Mouse (Mus musculus) midbrain, postnatal 0 days (tissue): ENCODE data around the gene Gm960. TPM values are rescaled to one million over a fixed set of nuclear protein-coding genes. Genes with fewer than 3 reads are reported as not detected.

Experiments
- ATAC-seq: fragments of 200-750 bp; cut with Nextera tagmentation; 2 replicates; pipeline ENCODE4 v1.8.0; 2017; ENCODE audit warnings: moderate number of reproducible peaks, mild to moderate bottlenecking, moderate TSS enrichment, moderate library complexity; ENCODE audit not compliant: low FRiP score
- DNase-seq: peaks from one replicate; pipeline ENCODE4 v3.0.0-alpha.2; 2015; ENCODE audit warnings: low spot score
- H3K27ac ChIP-seq: fragments of 300-500 bp; sonication (generic); 2 replicates; pipeline ENCODE4 v1.5.1; 2014; ENCODE audit warnings: low read depth, mild to moderate bottlenecking, low read length, mixed read lengths
- H3K27me3 ChIP-seq: fragments of 300-500 bp; sonication (generic); 2 replicates; pipeline ENCODE4 v1.6.1; 2014; ENCODE audit warnings: low read length, control low read depth, mixed read lengths; ENCODE audit not compliant: insufficient read depth
- H3K36me3 ChIP-seq: fragments of 300-500 bp; sonication (generic); 2 replicates; pipeline ENCODE4 v1.6.1; 2014; ENCODE audit warnings: low read length, control low read depth, mixed read lengths; ENCODE audit not compliant: insufficient read depth
- H3K4me1 ChIP-seq: fragments of 300-500 bp; sonication (generic); 2 replicates; pipeline ENCODE4 v1.6.1; 2014; ENCODE audit warnings: mild to moderate bottlenecking, control low read depth, antibody characterized with exemption, low read length, mixed read lengths; ENCODE audit not compliant: insufficient read depth
- H3K4me2 ChIP-seq: fragments of 300-500 bp; sonication (generic); 2 replicates; pipeline ENCODE4 v1.6.1; 2014; ENCODE audit warnings: low read depth, mild to moderate bottlenecking, low read length, mixed read lengths; ENCODE audit not compliant: poor library complexity, severe bottlenecking
- H3K4me3 ChIP-seq: fragments of 300-500 bp; sonication (generic); 2 replicates; pipeline ENCODE4 v1.5.1; 2014; ENCODE audit warnings: low read depth, mild to moderate bottlenecking, low read length, moderate library complexity
- H3K9ac ChIP-seq: fragments of 300-500 bp; sonication (generic); replicated peaks from 2 replicates; pipeline ENCODE4 v1.6.1; 2014; ENCODE audit warnings: mild to moderate bottlenecking, low read length, moderate library complexity, mixed read lengths; ENCODE audit not compliant: poor library complexity, severe bottlenecking
- H3K9me3 ChIP-seq: fragments of 300-500 bp; sonication (generic); 2 replicates; pipeline ENCODE4 v1.6.1; 2016; ENCODE audit warnings: low read length, control low read depth
- CTCF ChIP-seq: IDR thresholded peaks from 2 replicates; pipeline ENCODE4 v1.5.1; 2016; ENCODE audit warnings: antibody characterized with exemption, mild to moderate bottlenecking
- WGBS: fragments of 180-500 bp; shearing (Covaris S2); extraction: QIAGEN DNeasy Blood & Tissue Kit; methylation state at CpG from one replicate; pipeline ENCODE4 v1.1.7; 2014; 5-methylcytosine and 5-hydroxymethylcytosine counted together
- polyA plus RNA-seq: library from polyadenylated mRNA; unstranded; fragments of >200 nt; fragmentation: Nextera tagmentation; extraction: Ambion mirVana; gene quantifications from 2 replicates; pipeline ENCODE4 v1.2.1, GENCODE M21; 2015
- total RNA-seq: library from RNA; depleted of rRNA; stranded (reverse); fragments of >200 nt; gene quantifications from 2 replicates; pipeline ENCODE4 v1.2.3, GENCODE M21; 2014; rRNA removed

The Gm960 gene
- total RNA-seq (0.99 and 3.0 TPM in 2 replicates), polyA plus RNA-seq (5.9 and 6.4 TPM in 2 replicates)

- H3K4me1 ChIP-seq, result 0 out of 2 replicates have a peak, but pooled peaks cover 3% of the 10 kb centered on the region
- no peaks in the 10 kb centered on the region for H3K27me3 ChIP-seq
- ATAC-seq (peak; percentile 82), DNase-seq (peak; percentile 75)
- peak within 1 kb of the TSS; percentile 63 for H3K9ac ChIP-seq
- no peak for TF ChIP-seq CTCF
- H3K9me3 ChIP-seq, result no peaks in the 10 kb centered on the region
- H3K27ac ChIP-seq, result peak within 1 kb of the TSS; percentile 72
- H3K36me3 ChIP-seq, result no peaks in the 10 kb centered on the region
- WGBS, result under 1% methylated on average over 38 of the region's 40 CpGs
- H3K4me3 ChIP-seq, result peak within 1 kb of the TSS; percentile 53
- peak within 1 kb of the TSS; percentile 57 for H3K4me2 ChIP-seq
Measured at GRCm38 (mm10) chr19:4698205-4698677, at the start of gene Gm960. Gene Gm960, minus strand, starts transcription at chr19:4698668.

DNA sequence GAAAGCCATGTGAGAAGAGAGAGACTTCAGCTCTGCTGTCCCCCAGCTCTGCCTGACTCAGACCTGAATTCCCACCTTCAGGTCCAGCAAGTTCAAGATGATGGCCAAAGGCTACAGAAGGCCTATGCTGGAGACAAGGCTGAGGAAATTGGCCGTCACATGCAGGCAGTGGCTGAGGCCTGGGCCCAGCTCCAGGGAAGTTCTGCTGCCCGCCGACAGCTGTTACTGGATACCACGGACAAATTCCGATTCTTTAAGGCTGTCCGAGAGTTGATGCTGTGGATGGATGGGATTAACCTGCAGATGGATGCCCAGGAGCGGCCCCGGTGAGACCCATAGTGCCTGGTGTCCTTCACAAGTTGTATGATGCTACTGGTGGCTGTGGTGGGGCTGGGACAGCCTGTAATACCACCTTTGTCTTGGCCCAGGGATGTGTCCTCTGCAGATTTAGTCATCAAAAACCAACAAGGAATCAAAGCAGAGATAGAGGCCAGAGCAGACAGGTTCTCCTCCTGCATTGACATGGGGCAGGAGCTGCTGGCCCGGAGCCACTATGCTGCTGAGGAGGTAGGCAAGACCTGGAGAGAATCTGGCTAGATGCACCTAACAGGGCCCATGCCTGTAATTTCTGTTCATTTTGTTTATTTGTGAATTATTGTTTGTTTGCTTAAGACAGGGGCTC, 49.3 kb upstream of the Gm960 start:
- H3K27me3 ChIP-seq, result no peaks in the 10 kb centered on the region
- no peak overlapping the region for H3K9ac ChIP-seq
- H3K4me3 ChIP-seq, result no peak overlapping the region
- WGBS, result 92% methylated on average over 9 of the region's 9 CpGs
- no peak overlapping the region for H3K27ac ChIP-seq
- H3K4me1 ChIP-seq, result no peaks in the 10 kb centered on the region
- no peak for TF ChIP-seq CTCF
- peaks cover 82% of the 10 kb centered on the region for H3K36me3 ChIP-seq
- no peak overlapping the region for H3K4me2 ChIP-seq
- no peak for DNase-seq
- no peaks in the 10 kb centered on the region for H3K9me3 ChIP-seq
- ATAC-seq, result no peak

- Histone ChIP-seq H3K27me3 (no peaks in the 10 kb centered on the region), H3K36me3 (peaks cover 83% of the 10 kb centered on the region), H3K9ac (no peak overlapping the region), H3K4me2 (no peak overlapping the region), H3K4me3 (no peak overlapping the region), H3K27ac (no peak overlapping the region), H3K9me3 (no peaks in the 10 kb centered on the region), H3K4me1 (no peaks in the 10 kb centered on the region)
- DNase-seq (no peak), ATAC-seq (no peak)
- no peak for TF ChIP-seq CTCF
- 83% methylated on average over 14 of the region's 14 CpGs for WGBS
Measured at GRCm38 (mm10) chr19:4746611-4747010, 48.1 kb upstream of the Gm960 start.

- ATAC-seq (no peak), DNase-seq (no peak)
- Histone ChIP-seq H3K4me1 (no peaks in the 10 kb centered on the region), H3K27me3 (no peaks in the 10 kb centered on the region), H3K4me3 (no peak overlapping the region), H3K9me3 (no peaks in the 10 kb centered on the region), H3K27ac (no peak overlapping the region), H3K9ac (no peak overlapping the region), H3K36me3 (peaks cover 82% of the 10 kb centered on the region), H3K4me2 (no peak overlapping the region)
- TF ChIP-seq CTCF, result no peak
- 90% methylated on average over 10 of the region's 10 CpGs for WGBS
Measured at GRCm38 (mm10) chr19:4745681-4746080, 47.2 kb upstream of the Gm960 start.

GRCm38 (mm10) chr19:4745057-4745456, 46.6 kb upstream of the Gm960 start:
- 68% methylated on average over 9 of the region's 9 CpGs for WGBS
- Histone ChIP-seq H3K4me3 (no peak overlapping the region), H3K9me3 (no peaks in the 10 kb centered on the region), H3K4me1 (no peaks in the 10 kb centered on the region), H3K4me2 (no peak overlapping the region), H3K9ac (no peak overlapping the region), H3K27ac (no peak overlapping the region), H3K27me3 (no peaks in the 10 kb centered on the region), H3K36me3 (peaks cover 82% of the 10 kb centered on the region)
- DNase-seq (peak; percentile 49), ATAC-seq (no peak)
- no peak for TF ChIP-seq CTCF

DNA sequence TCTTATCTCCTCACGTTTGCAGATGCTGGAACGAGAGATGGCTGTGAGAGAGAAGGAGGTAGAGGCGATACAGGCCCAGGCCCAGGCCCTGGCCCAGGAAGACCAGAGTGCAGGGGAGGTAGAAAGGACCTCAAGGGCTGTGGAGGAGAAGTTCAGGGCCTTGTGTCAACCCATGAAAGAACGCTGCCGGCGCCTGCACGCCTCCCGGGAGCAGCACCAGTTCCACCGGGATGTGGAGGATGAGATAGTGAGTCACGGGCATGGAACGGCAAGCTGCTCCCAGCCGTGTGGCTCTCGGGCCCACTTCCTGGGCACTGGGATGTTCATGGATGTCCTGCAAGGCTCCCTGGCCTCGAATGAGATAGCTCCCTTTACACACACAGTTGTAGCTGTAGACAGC, 45.6 kb upstream of the Gm960 start:
- no peak overlapping the region for H3K4me2 ChIP-seq
- no peaks in the 10 kb centered on the region for H3K9me3 ChIP-seq
- no peak for TF ChIP-seq CTCF
- DNase-seq, result no peak
- H3K4me3 ChIP-seq, result no peak overlapping the region
- no peaks in the 10 kb centered on the region for H3K4me1 ChIP-seq
- no peak for ATAC-seq
- WGBS, result 81% methylated on average over 14 of the region's 14 CpGs
- no peak overlapping the region for H3K27ac ChIP-seq
- H3K36me3 ChIP-seq, result peaks cover 84% of the 10 kb centered on the region
- H3K27me3 ChIP-seq, result no peaks in the 10 kb centered on the region
- no peak overlapping the region for H3K9ac ChIP-seq
